Mouse (Mus musculus): Measurements from ENCODE around the gene Klhl22.

The Klhl22 gene

DNA sequence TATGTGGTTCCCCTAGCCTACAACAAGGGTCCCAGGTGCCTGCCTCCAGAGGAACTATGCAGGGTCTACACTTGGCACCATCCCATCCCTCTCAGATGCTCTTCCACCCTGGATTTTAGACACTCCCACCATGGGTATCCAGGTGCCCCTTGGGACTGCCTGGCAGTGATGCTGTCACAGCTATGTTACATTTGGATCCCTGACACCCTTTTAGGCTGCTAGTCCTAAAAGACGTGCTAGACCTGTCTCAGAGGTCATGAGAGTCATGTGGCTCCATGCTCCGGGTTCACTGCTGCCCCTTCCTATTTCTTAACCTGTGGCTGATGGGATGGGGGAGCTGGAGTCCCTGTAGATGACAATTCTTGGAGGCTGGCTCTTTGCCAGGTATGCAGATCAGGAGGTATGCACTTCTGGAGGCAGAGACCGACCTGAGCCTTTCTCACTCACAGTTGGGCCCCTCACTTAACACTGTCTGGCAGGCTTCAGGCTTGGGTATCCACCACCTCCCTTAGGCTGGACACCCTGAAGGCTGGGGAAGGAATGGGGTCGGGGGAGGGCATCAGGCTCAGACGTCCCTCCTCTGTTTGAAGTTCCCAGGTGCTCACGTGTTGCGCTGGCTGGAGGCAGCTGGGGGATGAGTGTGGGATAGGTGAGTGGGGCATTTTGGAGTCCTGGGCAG lies 42.5 kb downstream of the Klhl22 start:
- in situ Hi-C loops (cut with MseI, MboI), result no loop called here

DNA sequence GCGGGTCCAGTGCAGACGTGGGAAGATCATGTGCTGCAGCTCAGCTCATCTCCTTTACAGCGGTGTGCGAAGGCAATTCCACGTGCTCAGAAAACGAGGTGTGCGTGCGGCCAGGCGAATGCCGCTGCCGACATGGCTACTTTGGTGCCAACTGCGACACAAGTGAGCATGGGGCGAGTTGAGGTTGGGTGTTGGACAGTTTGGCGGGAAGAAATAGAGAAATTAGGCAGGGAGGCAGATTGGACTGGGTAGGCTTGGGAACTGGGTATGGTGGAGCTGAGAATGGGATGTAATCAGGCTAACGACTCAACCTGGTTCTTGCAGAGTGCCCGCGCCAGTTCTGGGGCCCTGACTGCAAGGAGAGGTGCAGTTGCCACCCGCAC lies 43.0 kb downstream of the Klhl22 start:
- in situ Hi-C loops (cut with MseI, MboI), result no loop called here

DNA sequence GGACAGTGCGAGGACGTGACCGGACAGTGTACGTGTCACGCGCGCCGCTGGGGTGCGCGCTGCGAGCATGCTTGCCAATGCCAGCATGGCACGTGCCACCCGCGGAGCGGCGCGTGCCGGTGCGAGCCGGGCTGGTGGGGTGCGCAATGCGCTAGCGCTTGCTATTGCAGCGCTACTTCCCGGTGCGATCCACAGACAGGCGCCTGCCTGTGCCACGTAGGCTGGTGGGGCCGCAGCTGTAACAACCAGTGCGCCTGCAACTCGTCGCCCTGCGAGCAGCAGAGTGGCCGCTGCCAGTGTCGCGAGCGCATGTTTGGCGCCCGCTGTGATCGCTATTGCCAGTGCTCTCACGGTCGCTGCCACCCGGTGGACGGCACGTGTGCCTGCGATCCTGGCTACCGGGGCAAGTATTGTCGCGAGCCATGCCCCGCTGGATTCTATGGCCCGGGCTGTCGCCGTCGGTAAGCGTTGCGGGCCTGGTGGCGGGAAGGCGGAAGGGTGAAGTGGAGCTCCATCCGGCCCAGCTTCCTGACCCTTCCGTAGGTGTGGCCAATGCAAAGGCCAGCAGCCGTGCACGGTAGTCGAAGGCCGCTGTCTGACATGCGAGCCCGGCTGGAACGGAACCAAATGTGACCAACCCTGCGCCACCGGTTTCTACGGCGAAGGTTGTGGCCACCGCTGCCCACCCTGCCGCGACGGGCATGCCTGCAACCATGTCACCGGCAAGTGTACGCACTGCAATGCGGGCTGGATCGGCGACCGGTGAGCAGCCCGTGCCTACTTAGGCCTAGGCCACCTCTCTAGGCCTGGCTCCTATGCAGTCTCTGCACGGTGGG lies 43.6 kb downstream of the Klhl22 start:
- in situ Hi-C loops (cut with MseI, MboI), result no loop called here

DNA sequence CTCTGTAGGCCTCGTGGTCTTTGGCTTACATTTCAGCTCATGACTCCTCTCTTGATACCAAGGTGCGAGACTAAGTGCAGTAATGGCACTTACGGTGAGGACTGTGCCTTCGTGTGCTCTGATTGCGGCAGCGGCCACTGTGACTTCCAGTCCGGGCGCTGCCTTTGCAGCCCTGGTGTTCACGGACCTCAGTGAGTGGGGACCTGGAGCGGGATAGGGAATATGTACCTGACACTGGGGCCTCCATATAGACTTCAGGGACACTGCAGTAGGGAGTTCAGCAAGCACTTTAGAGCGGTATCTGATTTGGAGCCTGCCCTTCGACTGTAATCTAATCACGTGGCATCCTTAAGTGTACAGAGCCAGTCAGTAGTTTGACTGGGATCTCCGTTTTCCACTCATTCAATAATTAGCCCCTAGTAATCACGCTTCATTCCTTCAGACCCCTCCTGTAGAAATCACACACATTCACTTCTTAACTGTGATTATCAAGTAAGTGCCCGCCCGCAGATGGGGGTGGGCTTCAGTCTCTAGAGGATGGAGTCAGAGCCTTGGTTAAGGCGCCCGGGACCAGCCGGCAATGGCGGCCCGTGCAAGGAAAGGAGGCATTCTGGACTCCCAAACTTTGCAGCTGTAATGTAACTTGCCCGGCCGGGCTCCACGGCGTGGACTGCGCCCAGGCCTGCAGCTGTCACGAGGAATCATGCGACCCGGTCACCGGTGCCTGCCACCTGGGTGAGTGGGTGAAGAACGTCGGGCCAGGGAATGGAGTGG lies 44.4 kb downstream of the Klhl22 start:
- in situ Hi-C loops (cut with MseI, MboI), result no loop called here

DNA sequence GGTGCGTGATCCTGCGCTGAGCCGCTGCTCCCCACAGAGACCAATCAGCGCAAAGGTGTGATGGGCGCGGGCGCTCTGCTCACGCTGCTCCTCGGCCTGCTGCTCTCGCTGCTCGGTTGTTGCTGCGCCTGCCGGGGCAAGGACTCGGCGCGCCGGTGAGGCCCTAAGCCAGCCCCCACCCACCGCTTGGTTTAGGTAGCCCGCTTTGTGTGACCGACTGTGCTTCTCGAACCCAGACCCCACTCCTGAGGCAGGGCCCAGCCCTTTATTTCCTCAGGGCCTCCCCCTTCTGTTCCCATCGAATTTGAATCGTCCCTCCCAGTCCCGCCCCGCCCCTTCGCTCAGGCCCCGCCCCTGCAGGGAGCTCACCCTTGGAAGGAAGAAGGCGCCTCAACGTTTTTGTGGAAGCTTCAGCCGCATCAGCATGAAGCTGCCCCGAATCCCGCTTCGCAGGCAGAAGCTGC lies 45.1 kb downstream of the Klhl22 start:
- in situ Hi-C loops (cut with MseI, MboI), result no loop called here

DNA sequence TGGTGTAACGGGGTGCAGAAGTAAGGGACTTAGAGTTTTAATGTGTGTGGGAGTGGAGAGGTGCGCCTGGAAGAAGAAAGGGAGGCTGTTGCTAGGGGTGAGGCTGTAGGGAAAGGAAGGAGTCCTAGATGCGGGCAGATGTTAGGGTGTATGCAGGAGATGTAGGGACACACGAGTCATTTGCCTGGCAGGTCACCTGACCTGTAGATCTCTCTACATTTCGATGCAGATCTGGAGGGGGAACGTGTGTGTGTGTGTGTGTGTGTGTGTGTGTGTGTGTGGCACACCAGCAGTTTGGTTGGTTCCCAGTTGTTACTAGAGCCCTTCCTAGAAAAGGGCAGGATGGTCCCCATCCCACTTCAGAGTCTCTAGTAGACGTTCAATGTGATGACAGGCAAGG lies 45.6 kb downstream of the Klhl22 start:
- in situ Hi-C loops (cut with MseI, MboI), result loop anchor here in 1 of 2 experiments (5.0 kb wide), 1 partner anchor 68 kb away; no protein-coding TSS in a partner anchor

DNA sequence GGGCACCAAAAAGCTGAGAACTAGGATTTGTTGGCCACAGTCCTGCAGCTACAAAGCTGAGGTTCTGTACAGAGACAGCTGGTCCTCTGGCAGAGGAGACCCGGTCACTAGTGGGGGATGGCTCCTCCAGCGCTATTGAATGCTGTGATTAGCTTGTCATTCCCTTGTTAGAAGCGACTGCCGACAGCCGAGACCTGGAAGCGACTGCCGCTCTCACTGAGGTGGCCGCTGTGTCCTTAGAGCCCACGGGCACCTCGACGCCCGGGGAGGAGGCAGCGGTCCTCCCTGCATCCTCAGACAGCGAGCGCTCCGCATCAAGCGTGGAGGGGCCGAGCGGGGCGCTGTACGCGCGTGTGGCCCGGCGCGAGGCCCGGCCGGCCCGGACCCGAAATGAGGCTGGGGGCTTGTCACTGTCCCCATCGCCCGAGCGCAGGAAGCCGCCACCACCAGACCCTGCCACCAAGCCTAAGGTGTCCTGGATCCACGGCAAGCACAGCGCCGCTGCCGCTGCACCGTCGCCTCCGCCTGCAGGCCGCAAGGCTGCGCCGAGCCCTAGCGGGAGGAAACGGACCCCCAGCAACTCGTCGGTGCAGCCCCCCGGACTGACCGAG lies 47.3 kb downstream of the Klhl22 start:
- in situ Hi-C loops (cut with MseI, MboI), result loop anchor here in 1 of 2 experiments (5.0 kb wide), 1 partner anchor 69 kb away; no protein-coding TSS in a partner anchor

DNA sequence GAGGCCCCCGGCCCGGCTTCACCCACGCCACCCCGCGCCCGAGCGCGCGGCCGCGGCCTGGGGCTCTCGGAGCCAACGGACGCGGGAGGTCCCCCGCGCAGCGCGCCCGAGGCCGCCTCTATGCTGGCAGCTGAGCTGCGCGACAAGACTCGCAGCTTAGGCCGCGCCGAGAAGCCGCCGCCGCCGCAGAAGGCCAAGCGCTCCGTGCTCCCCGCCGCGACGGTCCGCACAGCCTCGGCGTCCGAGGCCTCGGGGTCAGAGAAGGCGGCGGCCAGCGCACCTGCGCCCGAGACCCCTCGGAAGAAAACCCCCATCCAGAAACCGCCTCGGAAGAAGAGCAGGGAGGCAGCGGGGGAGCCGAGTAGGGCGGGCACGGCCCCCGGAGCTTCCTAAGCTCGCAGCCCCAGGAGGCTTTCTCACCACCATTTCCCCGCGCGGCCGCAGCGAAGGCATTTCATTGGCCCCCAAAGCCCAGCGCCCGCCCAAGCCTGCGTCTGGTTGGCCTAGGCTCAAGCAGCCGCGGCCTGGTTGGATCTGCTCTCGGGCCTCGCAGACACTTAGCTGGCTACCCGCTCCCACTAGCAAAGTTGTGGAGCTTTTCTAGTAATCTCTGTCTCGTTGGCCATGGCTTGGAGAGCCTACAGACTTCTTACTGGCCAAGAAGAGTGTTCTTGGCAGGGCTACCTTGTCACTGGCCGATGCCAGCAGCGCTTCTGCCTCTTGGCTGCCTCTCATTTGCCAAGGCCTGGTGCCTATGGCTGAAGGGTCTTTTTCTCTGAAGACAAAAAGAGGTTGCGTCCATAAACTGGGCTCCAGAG lies 48.0 kb downstream of the Klhl22 start:
- in situ Hi-C loops (cut with MseI, MboI), result loop anchor here in 1 of 2 experiments (5.0 kb wide), 1 partner anchor 70 kb away; no protein-coding TSS in a partner anchor

DNA sequence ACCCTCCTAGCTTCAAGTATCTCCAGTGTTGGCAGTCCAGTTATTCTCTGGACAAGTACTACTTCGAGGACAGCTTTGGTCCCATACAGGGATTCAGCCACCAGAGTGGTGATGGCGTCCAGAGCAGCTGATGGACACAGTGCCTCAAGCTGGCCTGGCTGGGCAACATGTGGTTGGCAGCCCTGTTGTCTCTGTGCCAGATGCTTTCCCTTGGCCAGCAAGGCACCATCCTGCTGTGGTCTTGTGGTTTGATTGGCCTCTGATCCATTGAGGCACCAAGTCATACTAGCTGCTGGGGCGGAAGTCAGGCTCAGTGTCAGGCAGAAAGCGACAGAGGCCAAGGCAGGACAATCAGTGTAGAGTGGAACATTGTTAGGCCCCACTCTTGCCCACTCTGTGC lies 49.7 kb downstream of the Klhl22 start:
- in situ Hi-C loops (cut with MseI, MboI), result loop anchor here in 1 of 2 experiments (5.0 kb wide), 1 partner anchor 72 kb away; no protein-coding TSS in a partner anchor

DNA sequence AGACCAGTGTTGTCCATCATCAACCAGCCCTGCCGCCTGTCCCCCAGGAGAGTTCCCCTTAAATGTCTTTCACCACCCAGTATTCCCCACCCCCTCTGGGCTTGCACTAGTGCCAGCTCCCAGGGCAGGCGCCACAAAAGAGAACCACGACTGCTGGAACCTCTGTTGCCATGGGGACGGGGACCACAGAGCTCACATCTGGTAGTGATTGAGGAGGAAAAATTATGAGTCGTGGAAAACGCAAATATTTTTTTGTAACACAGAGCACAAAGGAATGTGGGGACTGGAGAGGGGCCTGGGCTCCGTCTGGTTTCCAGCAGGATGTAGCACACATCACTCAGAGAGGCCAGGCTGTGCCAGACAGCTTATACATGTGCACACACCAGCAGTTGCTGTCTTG lies 50.3 kb downstream of the Klhl22 start:
- in situ Hi-C loops (cut with MseI, MboI), result loop anchor here (5.0 to 10.0 kb wide), 2 partner anchors 72 to 75 kb away; partner anchors contain the start of gene Med15 (in 1 of the 2)

DNA sequence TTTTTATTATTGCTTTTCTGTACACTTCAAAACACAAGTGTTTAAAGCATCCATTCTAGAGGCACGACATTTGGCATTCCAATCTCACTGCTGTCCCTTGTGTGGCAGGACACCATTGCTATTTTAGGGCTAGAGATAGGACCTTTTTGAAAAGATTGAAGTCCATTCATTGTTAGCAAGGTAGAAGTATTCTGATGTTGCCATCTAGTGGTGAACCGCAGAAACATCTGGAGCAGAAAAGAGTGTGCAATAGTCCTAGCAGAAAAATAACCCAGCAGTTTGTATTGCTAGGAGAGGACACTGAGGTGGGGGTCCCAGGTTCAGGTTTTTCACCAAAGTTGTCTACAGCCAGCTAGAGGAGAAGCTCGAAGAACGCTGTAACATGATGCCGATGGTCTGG lies 52.7 kb downstream of the Klhl22 start:
- in situ Hi-C loops (cut with MseI, MboI), result loop anchor here in 1 of 2 experiments (10.0 kb wide), 1 partner anchor 77 kb away; the partner anchor contains the start of gene Med15

DNA sequence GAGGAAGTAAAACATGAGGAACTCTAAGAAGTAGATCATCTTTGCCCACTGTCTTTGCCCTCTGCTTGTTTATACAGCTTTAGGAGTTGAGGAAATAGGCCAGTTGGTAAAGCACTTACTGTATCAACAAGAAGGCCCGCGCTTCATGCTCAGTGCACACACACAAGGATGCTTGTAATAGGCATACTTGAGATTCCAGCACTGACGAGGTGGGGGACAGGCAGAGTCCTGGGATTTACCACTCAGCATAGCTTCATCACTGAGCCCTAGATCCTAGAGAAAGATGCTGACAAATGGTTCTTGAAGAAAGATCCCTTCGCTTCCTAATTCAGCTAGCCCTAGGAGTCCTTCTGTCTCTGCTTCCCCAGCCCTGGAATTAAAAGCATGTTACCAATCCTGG lies 53.8 kb downstream of the Klhl22 start:
- in situ Hi-C loops (cut with MseI, MboI), result loop anchor here in 1 of 2 experiments (10.0 kb wide), 1 partner anchor 78 kb away; the partner anchor contains the start of gene Med15

DNA sequence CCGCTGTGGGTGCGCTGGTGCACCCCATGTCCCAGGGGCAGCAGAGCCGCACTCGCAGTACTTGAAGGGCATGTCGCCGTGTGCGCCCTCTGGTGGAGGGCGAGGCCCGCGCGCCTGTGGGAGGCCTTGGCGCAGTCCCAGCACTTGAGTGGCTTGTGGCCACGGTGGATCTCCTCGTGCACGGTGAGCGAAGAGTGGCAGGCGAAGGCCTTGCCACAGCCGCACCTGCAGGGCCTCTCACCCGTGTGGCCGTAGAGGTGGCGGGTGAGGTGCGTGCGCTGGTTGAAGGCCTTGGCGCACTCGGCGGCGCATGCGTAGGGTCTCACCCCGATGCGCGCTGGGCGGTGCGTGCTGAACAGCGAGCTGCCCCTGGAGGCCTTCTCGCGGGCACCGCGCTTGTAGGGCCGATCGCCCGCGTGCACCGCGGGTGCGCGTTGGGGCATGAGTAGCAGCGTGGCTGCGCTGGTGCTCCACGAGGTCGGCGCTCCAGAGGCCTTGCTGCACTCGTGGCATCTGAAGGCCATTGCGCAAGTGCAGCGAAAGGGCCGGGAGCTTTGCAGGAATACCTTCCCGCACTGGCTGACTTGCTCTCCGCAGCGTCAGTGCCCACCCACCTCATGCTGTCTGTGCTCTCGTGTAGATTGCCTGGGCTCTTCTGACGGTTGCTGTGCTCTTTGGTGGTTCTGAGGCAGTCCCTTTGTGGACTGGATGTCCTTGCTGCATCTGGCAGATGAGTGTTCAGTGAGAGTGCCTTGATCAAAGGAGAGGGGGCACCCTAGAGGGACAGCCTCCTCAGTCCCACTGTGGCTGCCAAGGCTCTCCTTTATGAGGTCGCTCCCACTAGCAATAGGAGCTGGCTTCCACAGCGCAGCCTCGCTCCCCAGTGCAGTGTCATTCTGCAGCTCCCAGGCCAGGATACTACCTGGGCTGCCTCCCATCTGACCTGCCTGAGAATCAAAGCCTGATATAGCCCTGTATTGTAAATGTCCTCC lies 56.3 kb downstream of the Klhl22 start:
- in situ Hi-C loops (cut with MseI, MboI), result loop anchor here in 1 of 2 experiments (10.0 kb wide), 1 partner anchor 81 kb away; the partner anchor contains the start of gene Med15

DNA sequence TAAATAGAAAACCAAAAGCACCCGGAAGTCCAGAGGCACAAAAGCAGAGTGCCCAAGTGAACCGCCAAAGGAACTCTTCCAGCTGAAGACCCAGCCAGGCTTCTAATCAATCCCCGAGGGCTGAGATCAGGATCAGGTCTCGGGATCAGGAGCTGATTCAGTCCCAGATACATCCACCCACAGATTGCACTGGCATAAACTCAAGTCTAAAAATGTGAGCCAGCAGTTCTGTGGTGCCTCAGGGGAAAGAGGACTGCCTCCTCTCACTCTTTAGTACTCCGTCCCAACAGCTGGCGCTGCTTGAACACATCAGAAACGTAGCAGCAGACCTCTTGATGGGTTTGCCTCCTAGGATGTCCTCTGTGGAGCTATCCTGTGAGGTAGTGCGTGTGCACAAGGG lies 57.1 kb downstream of the Klhl22 start:
- in situ Hi-C loops (cut with MseI, MboI), result loop anchor here in 1 of 2 experiments (10.0 kb wide), 1 partner anchor 82 kb away; the partner anchor contains the start of gene Med15

DNA sequence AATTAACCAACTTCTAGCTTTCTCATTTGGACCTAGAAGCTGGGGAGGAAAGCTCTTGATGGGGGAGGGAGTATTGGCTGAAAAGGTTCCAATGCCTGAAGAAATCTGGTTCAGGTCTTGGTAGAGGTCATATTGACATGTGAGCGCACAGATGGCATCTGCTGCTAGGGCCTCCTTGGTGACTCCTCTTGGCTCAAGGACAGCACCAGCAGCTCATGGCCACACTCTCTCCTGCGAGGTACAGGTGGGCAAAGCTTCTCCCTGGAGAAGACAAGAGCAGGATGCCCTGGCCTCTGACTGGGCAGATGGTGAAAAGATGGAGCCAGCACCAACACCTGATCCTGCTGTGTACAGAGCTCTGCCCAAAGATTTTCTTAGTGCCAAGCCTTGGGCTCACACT lies 67.1 kb downstream of the Klhl22 start:
- in situ Hi-C loops (cut with MseI, MboI), result no loop called here

DNA sequence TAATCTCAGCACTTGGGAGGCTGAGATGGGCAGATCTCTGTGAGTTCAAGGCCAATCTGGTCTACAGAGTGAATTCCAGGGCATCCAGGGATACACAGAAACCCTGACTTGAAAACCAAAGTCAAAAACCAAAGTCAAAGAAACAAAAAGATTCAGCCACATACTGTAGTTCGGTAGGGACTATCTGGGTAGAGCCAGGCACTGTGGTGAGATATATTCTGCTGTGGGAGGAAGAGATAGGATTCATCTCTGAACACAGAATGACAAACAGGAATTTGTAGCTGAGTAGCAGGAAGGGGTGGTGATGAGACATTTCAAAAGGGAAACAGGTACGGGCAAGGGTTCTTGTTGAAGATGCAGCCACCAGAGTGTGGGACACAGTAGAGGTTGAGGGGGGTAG lies 68.8 kb downstream of the Klhl22 start:
- in situ Hi-C loops (cut with MseI, MboI), result no loop called here

DNA sequence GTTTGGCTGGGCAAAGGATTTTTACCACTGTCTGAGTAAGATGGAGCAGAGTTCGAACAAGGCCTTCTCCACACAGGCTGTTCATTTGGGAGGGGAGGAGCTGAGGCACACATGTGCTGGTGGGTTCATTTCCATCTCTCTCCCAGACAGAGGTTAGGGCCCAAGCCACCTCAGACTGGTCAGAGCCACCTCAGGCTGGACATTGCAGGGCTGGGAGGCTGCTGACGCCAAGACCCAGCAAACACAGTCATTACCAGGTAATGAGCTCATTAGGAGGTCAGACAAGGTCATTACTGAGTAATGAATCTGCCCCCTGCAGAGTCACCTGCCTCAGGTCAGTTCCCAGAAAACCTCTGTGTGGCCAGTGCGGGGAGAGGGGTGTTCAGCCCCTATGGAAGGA lies 69.4 kb downstream of the Klhl22 start:
- in situ Hi-C loops (cut with MseI, MboI), result no loop called here

DNA sequence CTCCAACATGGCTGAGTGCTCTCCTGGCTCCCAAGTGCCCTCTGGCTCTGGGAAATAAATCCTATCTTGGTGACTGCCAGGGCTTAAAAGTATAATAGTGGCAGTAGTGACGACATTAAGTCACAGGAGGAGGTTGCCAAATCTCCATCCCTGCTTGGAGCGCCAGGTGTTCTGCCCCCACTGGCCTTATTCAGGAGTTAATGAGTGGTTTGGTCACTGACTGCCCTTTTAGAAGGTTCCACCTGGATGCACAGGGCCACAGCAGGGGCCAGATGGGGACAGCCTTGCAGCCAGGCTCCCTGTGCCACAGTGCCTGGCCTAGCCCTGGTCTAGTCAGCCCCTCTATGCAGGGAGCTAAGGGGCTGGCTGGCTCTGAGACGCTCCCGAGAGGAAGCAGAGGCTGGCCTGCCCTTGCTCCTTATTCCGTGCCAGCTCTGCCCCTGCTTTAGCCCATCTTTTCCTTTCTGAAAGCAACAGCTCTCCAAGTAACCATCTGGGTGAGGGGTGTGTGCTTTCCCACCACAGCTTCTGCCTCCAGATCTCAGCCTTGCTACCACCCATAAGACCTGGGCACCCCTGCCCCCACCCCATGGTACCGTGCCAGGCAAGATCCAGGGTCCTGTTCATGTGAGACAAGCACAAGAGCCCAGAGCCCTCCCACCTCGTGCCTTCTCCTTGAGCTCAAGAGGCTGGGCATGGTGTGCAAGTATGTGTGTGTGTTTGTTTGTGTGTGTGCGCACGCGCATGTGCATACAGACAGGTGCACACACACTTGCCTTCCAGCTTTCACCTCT lies 71.2 kb downstream of the Klhl22 start:
- in situ Hi-C loops (cut with MseI, MboI), result no loop called here

Data from mouse trophoblast stem cell (cell line).